Comparison of ENCODE assay signal across 17 mouse cellular contexts in genomic region chr9:96299324-96300008, GRCm38 (mm10).
DNase-seq lines count a peak whose midpoint lies in the region; ATAC-seq and TF ChIP-seq lines count a peak whose summit lies in the region.
"Had no signal": no experiment of that assay in that cellular context is flagged by ENCODE, and none has a peak within 500 bp of the region (broad histone marks: within the 10 kb centered on the region; RNA-seq: fewer than 3 reads in every experiment).

No protein-coding gene starts in this region.

- DNase-seq in gastrocnemius, adult 2 months, result no peak
- no peak for DNase-seq in gastrocnemius, postnatal 25 days
- peak; percentile 11 for DNase-seq in lung, postnatal 0 days (ENCODE audit: low spot score)
- DNase-seq in lung, postnatal 10 days, result no peak
- DNase-seq in kidney, adult 2 months, result no peak
- no peak for DNase-seq in natural killer cell, adult 2 months (ENCODE audit: low spot score in 2 of 2)
- DNase-seq: adrenal gland, postnatal 36 days; cerebellum, adult 2 months; thymus, postnatal 36 days had no signal

- H3K9me3 ChIP-seq in lung, postnatal 0 days (ENCODE audit: low read length), result no peaks in the 10 kb centered on the region
- H3K9me3 ChIP-seq in liver, embryonic 16.5 days (replicated peaks; ENCODE audit: control insufficient read depth, low read length), result no peaks in the 10 kb centered on the region
- no peaks in the 10 kb centered on the region for H3K9me3 ChIP-seq in kidney, embryonic 16.5 days (ENCODE audit: low read length)
- H3K9me3 ChIP-seq: embryonic facial prominence, embryonic 10.5 days; forebrain, embryonic 12.5 days; heart, embryonic 10.5 days; hindbrain, embryonic 13.5 days; kidney, embryonic 15.5 days; limb, embryonic 13.5 days had no signal

- ATAC-seq in lung, postnatal 0 days, result peak; percentile 68
- ATAC-seq in liver, embryonic 16.5 days (ENCODE audit: low read depth), result peak; percentile 63
- no peak for ATAC-seq in kidney, embryonic 16.5 days (ENCODE audit: low FRiP score, low TSS enrichment)

- intact Hi-C loops in gastrocnemius, adult 2 months (cut with DNase I), result no loop called here

- 0 out of 2 replicates have a peak overlapping the region, but pooled peaks have one; percentile 24 for H3K27ac ChIP-seq in gastrocnemius, adult 2 months
- no peak overlapping the region for H3K27ac ChIP-seq in lung, postnatal 0 days (ENCODE audit: low read length)
- H3K27ac ChIP-seq in liver, embryonic 16.5 days (ENCODE audit: low read length), result no peak overlapping the region
- no peak overlapping the region for H3K27ac ChIP-seq in kidney, embryonic 16.5 days (ENCODE audit: low read length)
- H3K27ac ChIP-seq in kidney, adult 2 months (ENCODE audit: insufficient read depth, low read depth, low read length), result no peak overlapping the region
- H3K27ac ChIP-seq: embryonic facial prominence, embryonic 10.5 days; forebrain, embryonic 12.5 days; heart, embryonic 10.5 days; hindbrain, embryonic 13.5 days; kidney, embryonic 15.5 days; limb, embryonic 13.5 days had no signal

- H3K4me1 ChIP-seq in lung, postnatal 0 days (ENCODE audit: insufficient read depth, low read depth, low read length), result no peaks in the 10 kb centered on the region
- H3K4me1 ChIP-seq in liver, embryonic 16.5 days (ENCODE audit: control insufficient read depth, low read depth, low read length), result peaks cover 3% of the 10 kb centered on the region
- H3K4me1 ChIP-seq in kidney, embryonic 16.5 days (ENCODE audit: insufficient read depth, low read length), result no peaks in the 10 kb centered on the region
- no peaks in the 10 kb centered on the region for H3K4me1 ChIP-seq in kidney, adult 2 months (ENCODE audit: control insufficient read depth, insufficient read depth, low read length)
- H3K4me1 ChIP-seq: embryonic facial prominence, embryonic 10.5 days; forebrain, embryonic 12.5 days; hindbrain, embryonic 13.5 days; kidney, embryonic 15.5 days; limb, embryonic 13.5 days had no signal

- no peak for TF ChIP-seq EP300 in lung, postnatal 0 days (IDR thresholded peaks at IDR 0.05)

- no peak for TF ChIP-seq POLR2A in kidney, adult 2 months (IDR thresholded peaks at IDR 0.05; ENCODE audit: low read depth, low read length)

- no peak overlapping the region for H3K4me3 ChIP-seq in gastrocnemius, adult 2 months
- no peak overlapping the region for H3K4me3 ChIP-seq in lung, postnatal 0 days (ENCODE audit: low read depth, low read length)
- no peak overlapping the region for H3K4me3 ChIP-seq in liver, embryonic 16.5 days (ENCODE audit: low read depth, low read length)
- H3K4me3 ChIP-seq in kidney, embryonic 16.5 days (ENCODE audit: low read length), result no peak overlapping the region
- no peak overlapping the region for H3K4me3 ChIP-seq in kidney, adult 2 months (ENCODE audit: insufficient read depth, low read depth, low read length)
- H3K4me3 ChIP-seq: embryonic facial prominence, embryonic 10.5 days; forebrain, embryonic 12.5 days; heart, embryonic 10.5 days; hindbrain, embryonic 13.5 days; kidney, embryonic 15.5 days; limb, embryonic 13.5 days had no signal

- H3K36me3 ChIP-seq in lung, postnatal 0 days (ENCODE audit: insufficient read depth, low read length), result peaks cover 20% of the 10 kb centered on the region
- H3K36me3 ChIP-seq in liver, embryonic 16.5 days (ENCODE audit: control insufficient read depth, insufficient read depth), result peaks cover 71% of the 10 kb centered on the region
- H3K36me3 ChIP-seq in kidney, embryonic 16.5 days (ENCODE audit: insufficient read depth, low read length), result peaks cover 40% of the 10 kb centered on the region
- peaks cover 3% of the 10 kb centered on the region; the same call in 1 of the 2 replicates for H3K36me3 ChIP-seq in kidney, adult 2 months (ENCODE audit: control insufficient read depth, insufficient read depth, low read length)

- H3K9ac ChIP-seq in lung, postnatal 0 days (replicated peaks; ENCODE audit: low read depth), result no peak overlapping the region
- no peak overlapping the region for H3K9ac ChIP-seq in liver, embryonic 16.5 days (ENCODE audit: low read depth, low read length)
- H3K9ac ChIP-seq in kidney, embryonic 16.5 days (replicated peaks; ENCODE audit: low read length), result no peak overlapping the region
- H3K9ac ChIP-seq: forebrain, embryonic 12.5 days; hindbrain, embryonic 13.5 days; kidney, embryonic 15.5 days; limb, embryonic 13.5 days had no signal

- 81% methylated on average over 3 of the region's 3 CpGs for WGBS in lung, postnatal 0 days
- WGBS in liver, embryonic 16.5 days (ENCODE audit: insufficient replicate concordance), result 69% methylated on average over 3 of the region's 3 CpGs
- WGBS in kidney, embryonic 16.5 days, result 95% methylated on average over 3 of the region's 3 CpGs
- whole genome bisulfite sequencing in kidney, adult 2 months, result 89% methylated on average over 3 of the region's 3 CpGs

- no peak for TF ChIP-seq CTCF in gastrocnemius, adult 2 months (IDR thresholded peaks at IDR 0.05)
- TF ChIP-seq CTCF in lung, postnatal 0 days (IDR thresholded peaks at IDR 0.05), result no peak
- TF ChIP-seq CTCF in kidney, adult 2 months (conservative IDR thresholded peaks at IDR 0.05; ENCODE audit: insufficient read depth, insufficient read length, low read depth, low read length), result no peak

- no peak overlapping the region for H3K4me2 ChIP-seq in lung, postnatal 0 days (replicated peaks; ENCODE audit: low read depth, low read length)
- H3K4me2 ChIP-seq in liver, embryonic 16.5 days (ENCODE audit: low read depth, low read length), result no peak overlapping the region
- no peak overlapping the region for H3K4me2 ChIP-seq in kidney, embryonic 16.5 days (replicated peaks; ENCODE audit: low read depth, low read length)
- H3K4me2 ChIP-seq: forebrain, embryonic 12.5 days; hindbrain, embryonic 13.5 days; kidney, embryonic 15.5 days; limb, embryonic 13.5 days had no signal

- H3K27me3 ChIP-seq in lung, postnatal 0 days (replicated peaks; ENCODE audit: insufficient read depth, low read length), result no peaks in the 10 kb centered on the region
- no peaks in the 10 kb centered on the region for H3K27me3 ChIP-seq in liver, embryonic 16.5 days (ENCODE audit: control insufficient read depth, insufficient read depth, low read depth, low read length)
- H3K27me3 ChIP-seq in kidney, embryonic 16.5 days (ENCODE audit: insufficient read depth, low read length), result no peaks in the 10 kb centered on the region
- no peaks in the 10 kb centered on the region for H3K27me3 ChIP-seq in kidney, adult 2 months (replicated peaks; ENCODE audit: control insufficient read depth, insufficient read depth, low read length)
- H3K27me3 ChIP-seq: forebrain, embryonic 12.5 days; hindbrain, embryonic 13.5 days; kidney, embryonic 15.5 days; limb, embryonic 13.5 days had no signal
